Mouse (Mus musculus): ENCODE data around the gene Wdr31.

- TF ChIP-seq POLR2A (IDR thresholded peaks at IDR 0.05; ENCODE audit: control insufficient read depth, low read depth, low read length), result no peak
- no peak for TF ChIP-seq CTCF (IDR thresholded peaks at IDR 0.05; ENCODE audit: control insufficient read depth, insufficient read depth, insufficient replicate concordance, low read depth, low read length)
Observed at GRCm38 (mm10) chr4:62495946-62496345, 25.2 kb upstream of the Wdr31 start.

Data from testis, adult 2 months (tissue).